Mouse (Mus musculus) C2C12 (cell line): ENCODE results near the gene 1190002N15Rik.

Source experiments
- CEBPB ChIP-seq: IDR thresholded peaks from one replicate; pipeline ENCODE4 v1.6.1; 2011; ENCODE audit warnings: low read depth, mild to moderate bottlenecking, control low read depth, moderate library complexity
- CTCF ChIP-seq: IDR thresholded peaks from one replicate; pipeline ENCODE4 v1.5.1; 2011; ENCODE audit not compliant: control insufficient read depth, insufficient read depth, insufficient read length
- MAX ChIP-seq: IDR thresholded peaks from one replicate; pipeline ENCODE4 v1.6.1; 2011; ENCODE audit warnings: mild to moderate bottlenecking, control low read depth
- MYOD1 ChIP-seq: IDR thresholded peaks from one replicate; pipeline ENCODE4 v1.6.1; 2011; ENCODE audit warnings: low read depth; ENCODE audit not compliant: control insufficient read depth, insufficient read length
- MYOG ChIP-seq: IDR thresholded peaks from one replicate; pipeline ENCODE4 v1.6.1; 2011; ENCODE audit not compliant: control insufficient read depth, insufficient read length; ENCODE audit errors: extremely low read depth
- USF1 ChIP-seq: IDR thresholded peaks from one replicate; pipeline ENCODE4 v1.6.1; 2011; ENCODE audit warnings: low read depth, mild to moderate bottlenecking, control low read depth, moderate library complexity

GRCm38 (mm10) chr9:94534795-94535194, 3.1 kb downstream of the 1190002N15Rik start:
- no peak for TF ChIP-seq CTCF
- no peak for TF ChIP-seq CEBPB
- no peak for TF ChIP-seq MAX
- TF ChIP-seq USF1: no peak
- TF ChIP-seq MYOD1: no peak
- TF ChIP-seq MYOG: no peak
